Mouse (Mus musculus) neural tube, embryonic 12.5 days (tissue): ENCODE results near the gene Vmn2r116. TPM values are rescaled to one million over a fixed set of nuclear protein-coding genes. Genes with fewer than 3 reads are reported as not detected.
"Not testable (repeated sequence)": the region's sequence is repeated elsewhere in the genome, so short reads cannot be mapped to it uniquely, and the experiment has no call there.

ENCODE experiments used
- ATAC-seq: fragments of 200-750 bp; cut with Nextera tagmentation; 2 replicates; pipeline ENCODE4 v1.8.0; 2017; ENCODE audit warnings: low read depth, mild to moderate bottlenecking, moderate TSS enrichment, moderate library complexity; ENCODE audit not compliant: low FRiP score
- H3K27ac ChIP-seq: fragments of 300-500 bp; sonication (generic); 2 replicates; pipeline ENCODE4 v1.5.1; 2016
- H3K27me3 ChIP-seq: fragments of 300-500 bp; sonication (generic); replicated peaks from 2 replicates; pipeline ENCODE4 v1.6.1; 2016; ENCODE audit warnings: mild to moderate bottlenecking
- H3K36me3 ChIP-seq: fragments of 300-500 bp; sonication (generic); 2 replicates; pipeline ENCODE4 v1.6.1; 2016; ENCODE audit warnings: mild to moderate bottlenecking
- H3K4me1 ChIP-seq: fragments of 300-500 bp; sonication (generic); 2 replicates; pipeline ENCODE4 v1.6.1; 2016
- H3K4me2 ChIP-seq: fragments of 300-500 bp; sonication (generic); replicated peaks from 2 replicates; pipeline ENCODE4 v1.6.1; 2016; ENCODE audit warnings: mild to moderate bottlenecking
- H3K4me3 ChIP-seq: fragments of 300-500 bp; sonication (generic); 2 replicates; pipeline ENCODE4 v1.5.1; 2016
- H3K9ac ChIP-seq: fragments of 300-500 bp; sonication (generic); 2 replicates; pipeline ENCODE4 v1.6.1; 2016; ENCODE audit warnings: mild to moderate bottlenecking
- H3K9me3 ChIP-seq: fragments of 300-500 bp; sonication (generic); 2 replicates; pipeline ENCODE4 v1.6.1; 2016; ENCODE audit warnings: mild to moderate bottlenecking
- WGBS: fragments of 180-500 bp; shearing (Covaris S2); methylation state at CpG from one replicate; pipeline ENCODE4 v1.1.7; 2016; 5-methylcytosine and 5-hydroxymethylcytosine counted together
- polyA plus RNA-seq: library from polyadenylated mRNA; unstranded; fragments of >200 nt; fragmentation: Nextera tagmentation; extraction: Ambion mirVana; gene quantifications from 2 replicates; pipeline ENCODE4 v1.2.1, GENCODE M21; 2016

Vmn2r116 gene
- not detected in 2 replicates for polyA plus RNA-seq

- H3K4me1 ChIP-seq, H3K27me3 ChIP-seq, H3K36me3 ChIP-seq, H3K4me2 ChIP-seq, ATAC-seq, H3K27ac ChIP-seq, H3K9me3 ChIP-seq, H3K4me3 ChIP-seq, H3K9ac ChIP-seq: not testable (repeated sequence)
These were observed at the start of gene Vmn2r116 for GRCm38 (mm10) chr17:23384304-23384703. Gene Vmn2r116 (plus strand): TSS chr17:23384604.

GRCm38 (mm10) chr17:23343441-23343840 lies 41.0 kb upstream of the Vmn2r116 start, which contains the start of gene Vmn2r115:
Gene Vmn2r115 (plus strand): TSS chr17:23343741.
- WGBS = 49% methylated on average over 2 of the region's 2 CpGs
- not testable (repeated sequence) for H3K4me2 ChIP-seq, H3K27ac ChIP-seq, H3K27me3 ChIP-seq, H3K9me3 ChIP-seq, H3K9ac ChIP-seq, H3K36me3 ChIP-seq, H3K4me3 ChIP-seq, H3K4me1 ChIP-seq, ATAC-seq

GRCm38 (mm10) chr17:23351644-23352043 lies 32.8 kb upstream of the Vmn2r116 start:
- H3K9me3 ChIP-seq = no peaks in the 10 kb centered on the region
- H3K4me1 ChIP-seq = no peaks in the 10 kb centered on the region
- no peak for ATAC-seq
- no peak overlapping the region for H3K4me2 ChIP-seq
- no peak overlapping the region for H3K9ac ChIP-seq
- no peak overlapping the region for H3K4me3 ChIP-seq
- H3K27ac ChIP-seq = no peak overlapping the region
- no peaks in the 10 kb centered on the region for H3K36me3 ChIP-seq
- WGBS = 78% methylated on average over 1 of the region's 1 CpGs
- no peaks in the 10 kb centered on the region for H3K27me3 ChIP-seq

GRCm38 (mm10) chr17:23433150-23433679 lies 48.8 kb downstream of the Vmn2r116 start:
- ATAC-seq = peak; percentile 44; the same call in 1 of the 2 replicates
- H3K4me2 ChIP-seq = no peak overlapping the region
- WGBS = 82% methylated on average over 6 of the region's 6 CpGs
- H3K36me3 ChIP-seq = no peaks in the 10 kb centered on the region
- H3K27ac ChIP-seq = no peak overlapping the region
- H3K4me3 ChIP-seq = no peak overlapping the region
- peaks cover 6% of the 10 kb centered on the region for H3K9me3 ChIP-seq
- no peaks in the 10 kb centered on the region for H3K27me3 ChIP-seq
- no peaks in the 10 kb centered on the region for H3K4me1 ChIP-seq
- no peak overlapping the region for H3K9ac ChIP-seq

Other genes starting within 250 kb of the Vmn2r116 start
- gene Zfp40, start 191.4 kb upstream of the Vmn2r116 start, polyA plus RNA-seq = 16.2 and 21.2 TPM in 2 replicates
- not detected in 2 replicates for gene Vmn2r114, start 72.1 kb upstream of the Vmn2r116 start, polyA plus RNA-seq
- gene Vmn2r115, start 40.9 kb upstream of the Vmn2r116 start, polyA plus RNA-seq = not detected in 2 replicates
- not detected in 2 replicates for gene Vmn2r117, start 95.1 kb downstream of the Vmn2r116 start, polyA plus RNA-seq
- gene Zfp213, start 179.6 kb downstream of the Vmn2r116 start, polyA plus RNA-seq = 21.3 and 22.6 TPM in 2 replicates
- gene Zfp13, start 214.9 kb downstream of the Vmn2r116 start, polyA plus RNA-seq = 23.8 and 26.6 TPM in 2 replicates
- gene Zscan10, start 216.3 kb downstream of the Vmn2r116 start, polyA plus RNA-seq = 0.32 TPM in 1 of 2 replicates, not detected in the other